Comparison of ENCODE assay signal across 8 mouse cellular contexts in genomic region chr12:98900341-98900880, GRCm38 (mm10). TPM values are rescaled to one million over a fixed set of nuclear protein-coding genes. Genes with fewer than 3 reads are reported as not detected.
DNase-seq lines count a peak whose midpoint lies in the region; ATAC-seq and TF ChIP-seq lines count a peak whose summit lies in the region.

No protein-coding gene starts in this region.

- H3K9ac ChIP-seq in heart, embryonic 13.5 days = peak overlapping the region; percentile 88
- peak overlapping the region; percentile 48 for H3K9ac ChIP-seq in limb, embryonic 14.5 days (ENCODE audit: low read depth, low read length, severe bottlenecking)
- H3K9ac ChIP-seq in midbrain, embryonic 16.5 days (ENCODE audit: low read depth, low read length) = peak overlapping the region; percentile 86

- H3K36me3 ChIP-seq in heart, embryonic 13.5 days = no peaks in the 10 kb centered on the region
- no peaks in the 10 kb centered on the region for H3K36me3 ChIP-seq in limb, embryonic 14.5 days (ENCODE audit: control insufficient read depth, insufficient read depth, low read length)
- no peaks in the 10 kb centered on the region for H3K36me3 ChIP-seq in midbrain, embryonic 16.5 days (ENCODE audit: control insufficient read depth, insufficient read depth, low read length)

- peak overlapping the region; percentile 89 for H3K4me2 ChIP-seq in heart, embryonic 13.5 days
- H3K4me2 ChIP-seq in limb, embryonic 14.5 days (replicated peaks; ENCODE audit: low read depth, low read length, severe bottlenecking) = peak overlapping the region; percentile 90
- H3K4me2 ChIP-seq in midbrain, embryonic 16.5 days (ENCODE audit: low read length) = peak overlapping the region; percentile 60

- peak overlapping the region; percentile 76 for H3K4me3 ChIP-seq in lung, adult 2 months (replicated peaks; ENCODE audit: extremely low read depth, low read depth, low read length)
- peak overlapping the region; percentile 88 for H3K4me3 ChIP-seq in heart, embryonic 13.5 days
- peak overlapping the region; percentile 72 for H3K4me3 ChIP-seq in limb, embryonic 14.5 days (replicated peaks; ENCODE audit: low read length)
- H3K4me3 ChIP-seq in midbrain, embryonic 16.5 days (ENCODE audit: low read depth, low read length) = peak overlapping the region; percentile 69

- TF ChIP-seq POLR2A in lung, adult 2 months (IDR thresholded peaks at IDR 0.05; ENCODE audit: borderline replicate concordance, extremely low read depth, low read depth, low read length) = no peak
- no peak for TF ChIP-seq POLR2A in limb, embryonic 14.5 days (IDR thresholded peaks at IDR 0.05; ENCODE audit: borderline replicate concordance, extremely low read depth, insufficient read depth, insufficient read length)

- no peaks in the 10 kb centered on the region for H3K9me3 ChIP-seq in heart, embryonic 13.5 days
- H3K9me3 ChIP-seq in limb, embryonic 14.5 days (ENCODE audit: control insufficient read depth, low read length) = no peaks in the 10 kb centered on the region
- H3K9me3 ChIP-seq in midbrain, embryonic 16.5 days (replicated peaks; ENCODE audit: control insufficient read depth, low read length, poor library complexity, severe bottlenecking) = no peaks in the 10 kb centered on the region

- DNase-seq in lung, adult 2 months = no peak
- DNase-seq in lung, postnatal 25 days (ENCODE audit: low spot score) = no peak
- peak; percentile 53 for DNase-seq in brain, adult 2 months (ENCODE audit: low read depth, low spot score)
- DNase-seq in limb, embryonic 14.5 days (ENCODE audit: low spot score) = no peak
- DNase-seq in thymus, postnatal 14 days = no peak
- DNase-seq in c-Kit-positive CD71-positive TER-119-positive erythroid progenitor cells, embryonic 14.5 days (ENCODE audit: low spot score) = no peak

- 4% methylated on average over 31 of the region's 31 CpGs for WGBS in lung, adult 2 months
- WGBS in heart, embryonic 13.5 days = 2% methylated on average over 31 of the region's 31 CpGs
- WGBS in limb, embryonic 14.5 days = 4% methylated on average over 29 of the region's 31 CpGs
- under 1% methylated on average over 31 of the region's 31 CpGs for whole genome bisulfite sequencing in midbrain, embryonic 16.5 days

- 0 out of 2 replicates have a peak, but pooled peaks have one; percentile 4 for ATAC-seq in heart, embryonic 13.5 days (ENCODE audit: extremely low read depth, insufficient number of reproducible peaks, low FRiP score, low TSS enrichment)
- no peak for ATAC-seq in limb, embryonic 14.5 days (ENCODE audit: low FRiP score, low read depth)
- ATAC-seq in midbrain, embryonic 16.5 days = peak; percentile 67

- H3K27me3 ChIP-seq in heart, embryonic 13.5 days (replicated peaks) = peaks cover 16% of the 10 kb centered on the region
- peaks cover 18% of the 10 kb centered on the region for H3K27me3 ChIP-seq in limb, embryonic 14.5 days (ENCODE audit: control insufficient read depth, insufficient read depth, low read length)
- no peaks in the 10 kb centered on the region for H3K27me3 ChIP-seq in midbrain, embryonic 16.5 days (ENCODE audit: control insufficient read depth, insufficient read depth, low read depth, low read length)

- H3K4me1 ChIP-seq in lung, adult 2 months (ENCODE audit: control insufficient read depth, insufficient read depth, low read length) = no peaks in the 10 kb centered on the region
- peaks cover 11% of the 10 kb centered on the region for H3K4me1 ChIP-seq in heart, embryonic 13.5 days
- peaks cover 3% of the 10 kb centered on the region; the same call in 1 of the 2 replicates for H3K4me1 ChIP-seq in limb, embryonic 14.5 days (ENCODE audit: control insufficient read depth, insufficient read depth, low read length)
- peaks cover 17% of the 10 kb centered on the region for H3K4me1 ChIP-seq in midbrain, embryonic 16.5 days (ENCODE audit: control insufficient read depth, insufficient read depth, low read length)

- no peak overlapping the region for H3K27ac ChIP-seq in heart, embryonic 13.5 days (replicated peaks)
- H3K27ac ChIP-seq in limb, embryonic 14.5 days (replicated peaks; ENCODE audit: low read depth, low read length) = no peak overlapping the region
- H3K27ac ChIP-seq in midbrain, embryonic 16.5 days (ENCODE audit: low read length) = peak overlapping the region; percentile 87

- TF ChIP-seq CTCF in lung, adult 2 months (IDR thresholded peaks at IDR 0.05; ENCODE audit: insufficient read depth, low read length) = no peak

RNA-seq across cellular contexts. Expression of gene Eml5, which starts 0.9 kb away (rescaled TPM):
- polyA plus RNA-seq in lung, adult 2 months (2012; rRNA removed) = 1.1 and 3.9 TPM in 2 replicates
- polyA plus RNA-seq in heart, embryonic 13.5 days (2015; fragmentation: Nextera tagmentation; extraction: Ambion mirVana) = 4.4 and 5.0 TPM in 2 replicates
- polyA plus RNA-seq in limb, embryonic 14.5 days (2012; rRNA removed) = 3.1 and 4.6 TPM in 2 replicates
- polyA plus RNA-seq in limb, embryonic 14.5 days (2014; fragmentation: Nextera tagmentation; extraction: Ambion mirVana) = 2.3 and 2.6 TPM in 2 replicates
- polyA plus RNA-seq in midbrain, embryonic 16.5 days (2015; fragmentation: Nextera tagmentation; extraction: Ambion mirVana) = 26.2 and 26.8 TPM in 2 replicates

RNA-seq across cellular contexts. Expression of gene Ttc8, which starts 20.0 kb away (rescaled TPM):
- polyA plus RNA-seq in lung, adult 2 months (2012; rRNA removed) = 9.6 and 10.5 TPM in 2 replicates
- 14.4 and 14.6 TPM in 2 replicates for polyA plus RNA-seq in heart, embryonic 13.5 days (2015; fragmentation: Nextera tagmentation; extraction: Ambion mirVana)
- polyA plus RNA-seq in limb, embryonic 14.5 days (2012; rRNA removed) = 40.8 and 42.4 TPM in 2 replicates
- 23.9 and 31.1 TPM in 2 replicates for polyA plus RNA-seq in limb, embryonic 14.5 days (2014; fragmentation: Nextera tagmentation; extraction: Ambion mirVana)
- polyA plus RNA-seq in midbrain, embryonic 16.5 days (2015; fragmentation: Nextera tagmentation; extraction: Ambion mirVana) = 40.9 and 41.1 TPM in 2 replicates
